Mouse (Mus musculus): ENCODE results near the gene Ttc27. TPM values are rescaled to one million over a fixed set of nuclear protein-coding genes. Genes with fewer than 3 reads are reported as not detected.
A peak's percentile ranks its signal among the peaks of the same experiment; 100 is the strongest.

Gene Ttc27
- total RNA-seq, 2 experiments from 2014 or later = 20.6 to 24.5 TPM

- no peak for DNase-seq (ENCODE audit: low spot score in 2 of 2)
Measured at GRCm38 (mm10) chr17:74752906-74753627, 35.5 kb downstream of the Ttc27 start.

GRCm38 (mm10) chr17:74753628-74754104, 36.1 kb downstream of the Ttc27 start:
- no peak for DNase-seq (ENCODE audit: low spot score in 2 of 2)

DNA sequence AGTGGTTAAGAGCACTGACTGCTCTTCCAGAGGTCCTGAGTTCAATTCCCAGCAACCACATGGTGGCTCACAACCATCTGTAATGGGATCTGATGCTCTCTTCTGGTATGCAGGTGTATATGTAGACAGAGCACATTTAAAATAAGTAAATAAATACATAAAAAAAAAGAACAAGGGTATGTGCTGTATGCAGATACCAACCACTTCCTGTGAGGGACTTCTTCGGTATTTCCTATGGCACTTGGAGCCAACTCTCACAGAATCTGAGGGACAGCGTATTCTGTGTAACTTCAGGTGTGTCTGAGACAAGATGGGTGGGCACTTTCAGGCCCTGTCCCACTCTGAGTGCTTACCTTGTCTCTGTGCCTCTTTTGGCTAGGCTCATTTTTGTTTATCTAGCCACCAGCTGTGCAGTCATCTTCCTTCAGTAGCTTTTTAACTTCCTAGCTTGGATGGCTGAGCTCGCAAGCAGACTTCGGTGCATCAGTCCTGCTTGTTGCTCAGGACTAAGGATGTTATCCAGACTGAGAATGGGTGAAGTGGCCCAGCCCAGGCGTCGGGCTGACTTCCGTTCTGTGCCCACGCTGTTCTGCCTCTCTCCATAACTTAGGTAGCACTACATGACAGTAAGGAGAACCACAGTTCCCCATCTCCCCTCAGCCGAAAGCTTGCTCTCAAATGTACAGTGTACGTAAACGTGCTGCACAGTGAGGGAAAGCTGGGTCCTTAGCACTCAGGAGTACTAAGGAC, 37.0 kb downstream of the Ttc27 start:
- DNase-seq (ENCODE audit: low spot score in 2 of 2) = no peak

GRCm38 (mm10) chr17:74769390-74769811, 51.9 kb downstream of the Ttc27 start:
- DNase-seq (ENCODE audit: low spot score in 2 of 2) = no peak

- no peak for DNase-seq (ENCODE audit: low spot score in 2 of 2)
Measured at GRCm38 (mm10) chr17:74772364-74772763, 54.8 kb downstream of the Ttc27 start.

DNA sequence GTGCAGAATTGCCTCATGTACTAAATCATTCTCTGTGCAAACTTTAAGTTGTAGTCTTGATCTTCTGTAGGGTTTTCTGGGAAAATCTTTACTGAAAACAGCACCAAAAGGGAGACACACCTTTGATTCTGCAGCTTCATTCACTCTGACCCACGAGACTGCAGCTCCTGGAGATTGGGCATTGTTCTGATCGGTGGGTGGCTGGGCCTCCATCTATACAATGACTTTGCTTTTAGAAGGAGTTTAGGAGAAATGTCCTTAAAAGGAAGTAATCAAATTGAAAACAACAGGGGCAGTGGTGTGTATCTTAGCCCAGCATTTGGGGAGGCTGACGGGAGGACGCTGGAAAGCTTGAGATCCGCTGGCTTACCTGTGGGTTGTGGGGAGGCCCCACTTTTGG, 56.0 kb downstream of the Ttc27 start:
- no peak for DNase-seq (ENCODE audit: low spot score in 2 of 2)

- DNase-seq (ENCODE audit: low spot score in 2 of 2) = no peak
Measured at GRCm38 (mm10) chr17:74780133-74780532, 62.6 kb downstream of the Ttc27 start.

DNA sequence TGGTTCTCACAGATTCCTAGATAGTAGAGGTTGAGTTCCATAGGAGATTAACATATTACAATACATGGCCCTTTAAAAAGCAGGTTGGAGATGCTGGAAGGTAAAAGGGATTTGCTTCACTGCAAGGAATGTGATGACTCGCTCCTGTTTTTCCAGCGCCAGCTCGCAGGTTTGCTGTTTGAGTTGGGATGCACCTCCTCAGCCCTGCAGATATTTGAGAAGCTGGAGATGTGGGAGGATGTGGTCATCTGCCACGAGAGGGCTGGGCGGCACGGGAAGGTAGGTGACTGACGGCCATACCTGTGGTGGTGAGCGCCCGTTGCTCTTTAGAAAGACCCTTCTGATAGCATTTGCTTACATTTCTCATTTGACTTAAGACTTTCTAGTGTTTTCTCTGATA, 63.1 kb downstream of the Ttc27 start:
- DNase-seq (ENCODE audit: low spot score in 2 of 2) = no peak

GRCm38 (mm10) chr17:74781911-74782310, 64.4 kb downstream of the Ttc27 start:
- DNase-seq (ENCODE audit: low spot score in 2 of 2) = no peak

DNA sequence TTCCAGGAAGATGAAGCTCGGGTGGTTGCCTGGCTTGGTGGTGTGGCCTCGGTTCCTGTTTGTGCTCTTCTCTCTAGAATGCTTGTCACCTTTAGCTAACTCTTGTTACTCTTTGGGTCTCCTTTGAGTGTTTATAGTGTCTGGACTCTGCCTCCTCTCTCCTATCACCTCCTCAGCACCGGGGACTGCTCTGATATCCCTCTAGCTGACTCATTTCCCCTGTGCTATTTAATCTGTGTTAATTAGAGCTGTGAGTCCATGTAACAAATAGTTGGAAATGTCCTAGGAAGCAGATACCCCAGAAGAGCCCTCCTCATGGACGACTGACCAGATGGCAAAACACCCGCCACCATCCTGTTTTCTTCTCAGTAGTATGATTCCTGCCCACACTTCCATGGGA, 68.1 kb downstream of the Ttc27 start:
- DNase-seq (ENCODE audit: low spot score in 2 of 2) = no peak

DNA sequence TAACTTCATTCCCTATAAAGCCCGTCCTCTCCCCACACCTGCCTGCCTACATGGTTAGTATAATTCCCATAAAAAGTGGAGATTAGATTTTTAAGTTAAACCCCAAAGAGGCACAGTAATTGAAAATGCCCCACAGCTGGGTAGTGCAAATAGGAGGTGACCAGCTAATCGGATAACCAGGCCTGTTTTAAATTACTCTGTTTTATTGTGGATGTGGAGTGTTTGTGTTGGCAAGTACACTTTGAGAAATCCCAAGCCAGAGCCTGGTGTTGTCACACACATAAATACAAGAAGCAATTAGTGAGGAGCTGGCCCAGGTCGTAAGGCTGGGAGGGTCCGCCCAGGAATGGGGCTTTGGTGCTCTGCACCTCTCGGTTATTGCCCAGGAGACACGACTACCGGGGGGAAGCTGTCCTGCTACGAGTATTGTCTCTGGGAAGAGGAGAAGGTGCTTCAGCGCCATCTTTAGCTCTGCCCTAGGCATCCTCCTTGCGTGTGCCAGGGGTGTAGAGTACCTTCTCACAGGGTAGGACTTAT, 68.7 kb downstream of the Ttc27 start:
- DNase-seq (ENCODE audit: low spot score in 2 of 2) = no peak

DNA sequence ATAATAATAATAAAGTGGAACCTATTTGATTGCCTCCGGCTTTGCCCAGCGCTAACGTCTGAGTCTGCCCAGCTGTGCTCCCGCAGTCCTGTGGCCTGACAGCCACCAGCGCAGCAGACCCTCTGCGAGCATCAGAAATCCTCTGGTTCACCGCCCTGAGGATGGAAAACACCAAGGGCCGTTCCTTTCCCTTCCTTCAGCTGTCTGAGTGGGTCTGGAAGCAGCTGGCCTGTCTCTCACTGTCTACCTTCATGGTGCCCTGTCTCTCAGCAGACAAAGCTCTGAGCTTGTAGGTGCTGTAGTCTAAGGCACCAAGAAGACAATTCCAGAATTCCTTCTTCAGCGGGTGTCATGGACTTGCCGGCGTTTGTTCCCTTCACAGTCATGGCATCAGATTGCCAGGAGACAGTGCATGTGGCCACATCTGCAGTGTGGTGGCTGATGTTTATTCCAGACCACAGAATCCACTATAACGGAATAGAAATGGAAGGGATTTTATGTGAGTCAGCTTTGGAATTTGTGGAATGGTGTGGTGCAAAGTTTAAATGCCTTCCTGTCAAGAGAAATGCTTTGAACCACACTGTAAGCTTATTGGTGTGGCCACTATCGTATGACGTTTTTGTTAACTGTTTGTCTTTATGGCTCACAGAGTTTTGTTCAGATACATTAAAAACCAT, 78.6 kb downstream of the Ttc27 start:
- no peak for DNase-seq (ENCODE audit: low spot score in 2 of 2)

DNA sequence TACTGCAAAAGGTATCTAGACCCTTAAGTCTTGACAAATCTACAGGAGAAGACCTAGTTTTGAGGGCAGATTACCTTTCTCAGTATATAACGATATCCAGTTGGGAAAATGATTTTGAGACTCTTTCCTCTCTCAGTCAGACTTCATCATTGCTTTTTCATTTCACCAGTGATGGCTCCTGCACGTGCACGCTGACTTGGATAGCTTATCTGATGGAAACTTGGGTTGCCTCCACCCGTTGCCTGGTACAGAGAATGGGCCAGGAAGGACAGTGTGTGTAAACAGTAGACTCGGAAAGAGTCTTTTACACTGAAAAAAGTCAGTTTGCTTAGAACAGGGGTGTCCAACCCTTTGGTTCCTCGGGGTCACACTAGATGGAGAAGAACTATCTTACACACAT, 82.3 kb downstream of the Ttc27 start:
- no peak for DNase-seq (ENCODE audit: low spot score in 2 of 2)

GRCm38 (mm10) chr17:74802765-74803164, 85.2 kb downstream of the Ttc27 start:
- DNase-seq (ENCODE audit: low spot score in 2 of 2) = no peak

DNA sequence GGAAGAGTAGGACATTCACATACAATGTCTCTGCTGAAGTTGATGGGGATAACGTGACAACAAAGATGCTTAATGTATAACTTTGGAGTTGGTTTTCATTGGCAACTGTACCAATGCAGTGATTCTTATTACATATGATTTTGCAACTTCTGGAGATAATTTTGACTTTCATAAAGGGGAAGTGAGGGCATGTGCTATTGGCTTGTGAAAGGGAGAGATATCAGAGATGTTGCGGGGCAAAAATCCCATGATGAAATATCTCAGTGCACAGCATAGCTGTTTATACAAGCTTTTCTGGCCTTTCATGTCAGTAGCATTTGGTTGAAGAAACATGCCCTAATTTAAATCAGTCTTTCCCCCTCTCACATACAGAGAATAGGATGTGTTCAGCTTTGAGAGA, 86.3 kb downstream of the Ttc27 start:
- DNase-seq (ENCODE audit: low spot score in 2 of 2) = no peak

- DNase-seq (ENCODE audit: low spot score in 2 of 2) = peak in 1 of 2 experiments; percentile 9
Measured at GRCm38 (mm10) chr17:74804321-74804930, 86.9 kb downstream of the Ttc27 start.

- no peak for DNase-seq (ENCODE audit: low spot score in 2 of 2)
Measured at GRCm38 (mm10) chr17:74807509-74808248, 90.1 kb downstream of the Ttc27 start.

- DNase-seq (ENCODE audit: low spot score in 2 of 2) = no peak
Measured at GRCm38 (mm10) chr17:74808330-74808729, 90.8 kb downstream of the Ttc27 start.

DNA sequence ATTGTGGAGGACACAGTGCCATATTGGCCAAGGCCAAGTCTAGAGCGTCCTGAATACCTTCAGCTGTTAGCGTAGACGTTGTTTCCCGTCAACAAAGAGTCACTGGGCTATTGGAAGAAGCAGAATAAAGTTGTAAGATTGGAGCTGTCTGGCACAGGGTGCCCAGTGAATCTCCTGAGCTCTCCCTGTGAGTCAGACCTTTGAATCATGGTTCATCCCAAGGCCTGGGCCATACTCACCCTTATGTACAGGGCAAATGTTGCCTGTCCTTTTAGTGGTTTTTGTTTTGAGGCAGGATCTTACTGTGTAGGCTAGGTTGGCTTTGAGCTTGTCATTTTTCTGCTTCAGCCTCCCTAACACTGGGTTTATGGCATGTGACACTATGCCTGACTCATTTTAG, 91.4 kb downstream of the Ttc27 start:
- no peak for DNase-seq (ENCODE audit: low spot score in 2 of 2)

DNA sequence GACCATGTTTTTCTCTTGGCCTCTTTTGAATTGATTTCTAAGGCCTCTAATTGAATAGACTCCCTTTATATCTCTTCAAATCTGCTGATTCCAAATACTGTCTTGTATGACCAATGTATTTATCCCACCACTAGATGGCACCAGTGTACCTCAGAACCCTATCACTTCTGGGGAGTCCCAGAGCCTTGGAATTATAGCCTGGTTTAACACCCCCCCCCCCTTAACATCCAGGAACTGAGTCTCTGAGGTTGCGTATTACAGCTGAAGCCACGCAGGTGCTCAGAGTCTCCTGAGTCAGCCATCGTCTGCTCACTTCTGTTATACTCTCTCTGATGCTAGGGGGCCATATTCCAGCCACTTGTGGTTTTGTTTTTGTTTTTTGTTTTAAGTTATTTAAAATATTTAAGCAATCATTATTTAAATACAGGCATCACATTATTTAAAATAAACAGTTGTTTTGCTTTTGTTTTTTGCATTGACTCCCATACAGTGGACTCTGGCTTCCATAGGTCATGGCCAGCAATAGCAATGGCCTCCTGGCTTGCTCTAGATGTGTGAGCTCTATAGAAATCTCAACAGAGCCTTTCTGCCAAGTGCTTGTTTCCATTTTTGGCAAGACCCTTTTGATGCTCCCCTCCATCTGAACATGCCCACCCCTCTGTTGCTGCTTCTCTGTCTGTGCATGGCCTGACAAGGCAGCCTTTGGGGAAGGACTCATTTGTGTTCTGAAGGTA, 93.5 kb downstream of the Ttc27 start:
- peak; percentile 8 to 63 for DNase-seq (ENCODE audit: low spot score in 2 of 2)
